Mouse (Mus musculus) ES-E14 (cell line): ENCODE measurements around the gene Zbed4. TPM values are rescaled to one million over a fixed set of nuclear protein-coding genes. Genes with fewer than 3 reads are reported as not detected.
A peak's percentile ranks its signal among the peaks of the same experiment; 100 is the strongest.
"Not testable (repeated sequence)": the region's sequence is repeated elsewhere in the genome, so short reads cannot be mapped to it uniquely, and the experiment has no call there.

Experiments
- DNase-seq: peaks from one replicate; pipeline ENCODE4 v3.0.0-alpha.2; 2013; ENCODE audit warnings: low read depth, low spot score
- H3K27ac ChIP-seq: 2 replicates; pipeline ENCODE4 v1.5.1; 2012; ENCODE audit warnings: low read depth, mild to moderate bottlenecking, low read length, moderate library complexity, mixed read lengths; ENCODE audit not compliant: poor library complexity, insufficient read depth, severe bottlenecking
- H3K36me3 ChIP-seq: 2 replicates; pipeline ENCODE4 v1.6.1; 2012; ENCODE audit warnings: mild to moderate bottlenecking, low read length, moderate library complexity, mixed read lengths; ENCODE audit not compliant: control insufficient read depth, poor library complexity, insufficient read depth, severe bottlenecking
- H3K4me1 ChIP-seq, 2 experiments: fragments of 150-350 bp in 1 of 2; sonication (generic) in 1 of 2; 2 replicates each; pipeline ENCODE4 v1.6.1; 2012; ENCODE audit warnings: low read length in 2 of 2, mild to moderate bottlenecking in 1 of 2, mixed read lengths in 1 of 2; ENCODE audit not compliant: control insufficient read depth in 2 of 2, insufficient read depth in 2 of 2, poor library complexity in 1 of 2
- H3K4me3 ChIP-seq, 2 experiments: fragments of 150-350 bp in 1 of 2; sonication (generic) in 1 of 2; 2 replicates each; pipeline ENCODE4 v1.5.1; 2012; ENCODE audit warnings: low read length in 2 of 2, low read depth in 1 of 2, mild to moderate bottlenecking in 1 of 2, mixed read lengths in 1 of 2; ENCODE audit not compliant: insufficient read depth in 1 of 2, poor library complexity in 1 of 2, severe bottlenecking in 1 of 2
- H3K9ac ChIP-seq: 2 replicates; pipeline ENCODE4 v1.6.1; 2012; ENCODE audit warnings: low read depth, mild to moderate bottlenecking, low read length, mixed read lengths; ENCODE audit not compliant: poor library complexity, insufficient read depth, severe bottlenecking
- H3K9me3 ChIP-seq: fragments of 150-350 bp; sonication (generic); 2 replicates; pipeline ENCODE4 v1.6.1; 2012; ENCODE audit warnings: low read depth, mild to moderate bottlenecking, low read length; ENCODE audit not compliant: control insufficient read depth, insufficient read depth
- CHD2 ChIP-seq: IDR thresholded peaks from 2 replicates; pipeline ENCODE4 v1.6.1; 2014; ENCODE audit warnings: mild to moderate bottlenecking, low read depth, low read length, inconsistent platforms
- HCFC1 ChIP-seq: IDR thresholded peaks from 2 replicates; pipeline ENCODE4 v1.6.1; 2012; ENCODE audit warnings: low read length, inconsistent platforms, borderline replicate concordance; ENCODE audit not compliant: insufficient read depth
- MAFK ChIP-seq: IDR thresholded peaks from 2 replicates; pipeline ENCODE4 v1.6.1; 2014; ENCODE audit warnings: mild to moderate bottlenecking, low read depth, low read length, inconsistent platforms; ENCODE audit not compliant: insufficient read depth
- ZC3H11A ChIP-seq: IDR thresholded peaks from 2 replicates; pipeline ENCODE4 v1.6.1; 2012; ENCODE audit warnings: low read depth, mild to moderate bottlenecking, inconsistent platforms, low read length, borderline replicate concordance
- ZNF384 ChIP-seq: IDR thresholded peaks from 2 replicates; pipeline ENCODE4 v1.6.1; 2012; ENCODE audit warnings: low read depth, low read length, inconsistent platforms
- in situ Hi-C, 2 experiments: fragments of 600-800 bp; cut with MboI; formaldehyde crosslinking; loops; one replicate each; pipeline ENCODE4 v1.15.1; 2025; ENCODE audit warnings: low sequenced_read_pairs in 2 of 2, inconsistent platforms in 1 of 2; ENCODE audit not compliant: unreplicated experiment in 2 of 2
- total RNA-seq: library from RNA; depleted of rRNA; stranded (reverse); fragments of 300-350 nt; gene quantifications from 2 replicates; pipeline ENCODE4 v1.2.3, GENCODE M21; 2012

Zbed4 gene
- total RNA-seq, 1 experiment = 43.6 TPM

DNA sequence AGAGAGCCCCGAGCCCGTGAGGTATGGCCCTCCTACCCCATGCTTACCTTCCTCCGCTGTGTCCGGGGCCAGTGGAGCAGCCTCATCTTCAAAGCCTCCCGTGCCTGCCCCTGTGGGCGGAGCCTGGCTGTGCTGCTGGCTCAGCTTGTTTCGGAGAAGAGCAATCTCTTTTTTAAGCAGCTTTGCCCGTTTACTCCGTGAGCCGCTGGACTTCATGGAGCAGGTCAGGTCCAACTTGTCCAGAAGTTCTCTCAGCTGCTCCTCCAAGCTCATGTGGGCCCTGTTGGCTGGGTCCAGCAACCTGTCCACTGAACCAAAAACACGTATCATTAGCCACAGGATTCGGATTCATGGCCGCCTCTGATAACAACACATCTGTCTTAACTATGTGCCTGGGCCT lies 44.5 kb upstream of the Zbed4 start:
- peak; percentile 61; the same call in 1 of the 2 replicates for TF ChIP-seq MAFK

DNA sequence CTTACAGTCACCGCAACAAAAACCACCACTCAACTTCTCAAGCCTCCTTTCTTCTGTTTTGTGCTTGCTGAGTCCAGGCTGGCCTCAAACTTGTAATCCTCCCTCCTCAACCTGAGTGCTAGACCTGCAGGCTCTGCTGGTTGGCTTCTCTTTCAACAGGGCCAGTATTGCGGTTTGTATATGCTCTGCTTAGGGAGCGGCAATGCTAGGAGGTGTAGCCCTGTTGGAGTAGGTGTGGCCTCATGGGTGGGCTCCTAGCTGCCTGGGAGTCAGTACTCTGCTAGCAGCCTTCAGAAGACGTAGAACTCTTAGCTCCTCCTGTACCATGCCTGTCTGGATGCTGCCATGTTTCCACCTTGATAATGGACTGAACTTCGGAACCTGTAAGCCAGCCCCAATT lies 43.3 kb upstream of the Zbed4 start:
- Histone ChIP-seq H3K9ac (peak overlapping the region; percentile 79), H3K4me1 (peaks cover 8 to 28% of the 10 kb centered on the region in 2 experiments; a peak in 3 of 4 replicates), H3K27ac (peak overlapping the region; percentile 97), H3K4me3 (peak overlapping the region; percentile 52), H3K9me3 (no peaks in the 10 kb centered on the region), H3K36me3 (peaks cover 52% of the 10 kb centered on the region)
- DNase-seq = peak; percentile 84
- no peak for TF ChIP-seq CHD2
- no peak for TF ChIP-seq MAFK
- TF ChIP-seq ZNF384 = no peak
- TF ChIP-seq ZC3H11A = no peak
- TF ChIP-seq HCFC1 = no peak; the same call in 1 of the 2 replicates
- in situ Hi-C loops = no loop called here

More for the DNA sequence above, 44.5 kb upstream of the Zbed4 start:
- in situ Hi-C loops, DNase-seq, H3K9me3 ChIP-seq: not testable (repeated sequence)
- Histone ChIP-seq H3K4me3 (peak overlapping the region; percentile 52), H3K9ac (peak overlapping the region; percentile 79), H3K36me3 (peaks cover 47% of the 10 kb centered on the region), H3K4me1 (peaks cover 12 to 26% of the 10 kb centered on the region in 2 experiments), H3K27ac (peak overlapping the region; percentile 97)

DNA sequence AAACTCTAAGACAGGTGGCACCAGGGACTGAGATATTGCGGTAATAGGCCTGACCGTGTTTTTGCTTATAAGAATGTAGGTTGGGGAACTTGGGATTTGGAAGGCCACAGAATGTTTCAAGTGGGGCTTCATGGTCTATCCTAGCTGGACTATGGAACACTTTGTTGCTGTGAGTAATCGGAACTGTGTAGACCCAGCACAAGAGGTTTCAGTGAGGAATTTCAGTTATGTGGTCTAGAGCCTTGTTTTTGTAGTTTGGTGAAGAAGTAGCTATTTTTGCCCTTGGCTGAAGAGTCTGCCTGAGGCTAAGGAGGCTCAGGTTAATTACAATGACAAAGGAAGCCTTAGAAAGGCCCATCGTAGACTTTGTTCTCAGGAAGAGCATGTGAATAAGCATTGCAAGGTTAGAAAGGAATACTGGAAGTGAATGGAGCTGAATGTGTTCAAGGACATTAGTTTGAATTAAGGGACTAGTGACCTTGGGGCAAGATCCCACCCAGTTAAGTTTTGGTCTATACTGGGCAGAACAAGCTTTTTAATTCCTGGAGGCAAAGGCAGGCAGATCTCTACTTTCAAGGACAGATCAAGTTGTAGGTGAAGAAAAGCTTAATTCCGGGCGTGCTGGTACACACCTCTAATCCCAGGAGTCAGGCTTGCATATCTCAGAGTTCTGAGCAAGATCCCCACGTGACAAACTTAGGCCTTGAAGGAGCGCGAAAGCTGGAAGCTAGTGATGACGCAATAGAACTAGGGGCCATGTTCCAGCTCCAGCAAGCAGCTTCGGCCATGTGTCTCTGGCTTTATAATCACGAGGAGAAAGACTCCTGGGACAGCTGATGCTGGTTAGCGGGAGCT lies 42.6 kb upstream of the Zbed4 start:
- no peaks in the 10 kb centered on the region for H3K9me3 ChIP-seq
- in situ Hi-C loops = no loop called here
- DNase-seq = peak; percentile 93
- H3K36me3 ChIP-seq = peaks cover 52% of the 10 kb centered on the region
- H3K27ac ChIP-seq = peak overlapping the region; percentile 99
- peak overlapping the region; percentile 52 for H3K4me3 ChIP-seq
- peaks cover 9 to 26% of the 10 kb centered on the region in 2 experiments; a peak in 3 of 4 replicates for H3K4me1 ChIP-seq
- TF ChIP-seq MAFK = 0 out of 2 replicates have a peak, but pooled peaks have one; percentile 18
- peak; percentile 74; the same call in 1 of the 2 replicates for TF ChIP-seq CHD2
- TF ChIP-seq ZC3H11A = no peak
- no peak for TF ChIP-seq ZNF384
- TF ChIP-seq HCFC1 = peak; percentile 49; the same call in 1 of the 2 replicates
- peak overlapping the region; percentile 79 for H3K9ac ChIP-seq

DNA sequence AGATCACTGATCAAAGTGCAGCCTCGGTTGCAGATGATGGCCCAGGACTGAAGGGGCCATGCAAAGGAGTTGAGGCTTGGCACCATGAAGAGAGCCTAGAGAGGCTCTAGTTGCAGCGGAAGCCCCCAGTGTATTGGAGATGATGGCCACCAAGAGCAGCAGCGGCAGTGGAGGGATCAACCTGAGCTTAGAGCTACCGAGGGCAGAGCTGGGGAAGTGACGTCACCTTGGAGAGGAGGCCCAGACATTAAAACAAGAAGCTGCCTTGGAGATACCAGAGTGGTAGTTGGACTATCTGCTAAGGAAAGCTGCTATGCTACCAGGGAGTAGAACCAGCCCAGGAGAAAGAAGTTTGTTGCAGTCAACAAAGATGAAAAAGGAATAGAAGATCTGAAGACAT lies 41.6 kb upstream of the Zbed4 start:
- peaks cover 49% of the 10 kb centered on the region for H3K36me3 ChIP-seq

More for the DNA sequence above, 41.6 kb upstream of the Zbed4 start:
- H3K9me3 ChIP-seq = no peaks in the 10 kb centered on the region
- in situ Hi-C loops = no loop called here
- H3K4me3 ChIP-seq = peak overlapping the region; percentile 32 to 47
- H3K4me1 ChIP-seq = peaks cover 11 to 28% of the 10 kb centered on the region in 2 experiments; a peak in 3 of 4 replicates
- peak overlapping the region; percentile 67 for H3K9ac ChIP-seq
- TF ChIP-seq ZNF384 = no peak
- TF ChIP-seq HCFC1 = no peak
- TF ChIP-seq MAFK = no peak
- TF ChIP-seq ZC3H11A = no peak
- no peak for TF ChIP-seq CHD2
- peak overlapping the region; percentile 99 for H3K27ac ChIP-seq
- DNase-seq = no peak
